38 mouse cellular contexts compared by ENCODE assay signal in genomic region chr16:8675559-8675958, GRCm38 (mm10). TPM values are rescaled to one million over a fixed set of nuclear protein-coding genes. Genes with fewer than 3 reads are reported as not detected.
DNase-seq lines count a peak whose midpoint lies in the region; ATAC-seq and TF ChIP-seq lines count a peak whose summit lies in the region.
"Had no signal": no experiment of that assay in that cellular context is flagged by ENCODE, and none has a peak within 500 bp of the region (broad histone marks: within the 10 kb centered on the region; RNA-seq: fewer than 3 reads in every experiment).

No protein-coding gene starts in this region.

- no peak for TF ChIP-seq POLR2A in MEL (IDR thresholded peaks at IDR 0.05; ENCODE audit: control insufficient read depth in 1 of 2, insufficient read depth in 1 of 2, low read depth in 1 of 2, low read length in 2 of 2, poor library complexity in 1 of 2)

- H3K27me3 ChIP-seq in MEL (ENCODE audit: control insufficient read depth in 1 of 2, insufficient read depth in 2 of 2, low read length in 2 of 2) = no peaks in the 10 kb centered on the region
- peaks cover 6% of the 10 kb centered on the region; the same call in 1 of the 2 replicates for H3K27me3 ChIP-seq in liver, embryonic 12.5 days (replicated peaks)
- no peaks in the 10 kb centered on the region for H3K27me3 ChIP-seq in liver, postnatal 0 days (ENCODE audit: insufficient read depth, low read length)
- H3K27me3 ChIP-seq in hindbrain, embryonic 14.5 days (ENCODE audit: control insufficient read depth, insufficient read depth, low read length) = no peaks in the 10 kb centered on the region
- H3K27me3 ChIP-seq in intestine, embryonic 16.5 days (replicated peaks; ENCODE audit: control insufficient read depth, insufficient read depth, low read length) = no peaks in the 10 kb centered on the region
- H3K27me3 ChIP-seq: intestine, embryonic 15.5 days; neural tube, embryonic 15.5 days; Patski had no signal

- peak; percentile 52 for ATAC-seq in erythroblast, adult 5-6 weeks (replicated peaks; ENCODE audit: low FRiP score, poor library complexity, severe bottlenecking)
- ATAC-seq in liver, embryonic 12.5 days = peak; percentile 36
- ATAC-seq in liver, postnatal 0 days = no peak
- no peak for ATAC-seq in hindbrain, embryonic 14.5 days (ENCODE audit: low FRiP score)
- no peak for ATAC-seq in intestine, embryonic 16.5 days
- ATAC-seq: forebrain, postnatal 0 days; hindbrain, postnatal 0 days; intestine, embryonic 15.5 days; lung, postnatal 0 days; midbrain, embryonic 15.5 days; Patski had no signal

- H3K79me2 ChIP-seq in MEL (ENCODE audit: control insufficient read depth, insufficient read depth, low read length, poor library complexity) = no peaks in the 10 kb centered on the region; the same call in 1 of the 2 replicates

- WGBS in liver, embryonic 12.5 days (ENCODE audit: insufficient replicate concordance) = 47% methylated on average over 8 of the region's 8 CpGs
- 54% methylated on average over 8 of the region's 8 CpGs for WGBS in liver, postnatal 0 days (ENCODE audit: insufficient replicate concordance)
- 87% methylated on average over 8 of the region's 8 CpGs for WGBS in hindbrain, embryonic 14.5 days
- 83% methylated on average over 8 of the region's 8 CpGs for WGBS in intestine, embryonic 16.5 days

- H3K4me2 ChIP-seq in liver, embryonic 12.5 days = peak overlapping the region; percentile 68
- peak overlapping the region; percentile 64 for H3K4me2 ChIP-seq in liver, postnatal 0 days (ENCODE audit: low read depth, low read length)
- H3K4me2 ChIP-seq in hindbrain, embryonic 14.5 days (replicated peaks) = no peak overlapping the region
- no peak overlapping the region for H3K4me2 ChIP-seq in intestine, embryonic 16.5 days (ENCODE audit: low read depth, low read length)
- H3K4me2 ChIP-seq: intestine, embryonic 15.5 days; limb, embryonic 12.5 days; midbrain, embryonic 15.5 days; neural tube, embryonic 15.5 days had no signal

- TF ChIP-seq RAD21 in MEL (IDR thresholded peaks at IDR 0.05; ENCODE audit: low read depth, low read length) = no peak

- H3K9ac ChIP-seq in MEL (ENCODE audit: control insufficient read depth, low read depth, low read length, poor library complexity, severe bottlenecking) = no peak overlapping the region
- H3K9ac ChIP-seq in liver, embryonic 12.5 days = peak overlapping the region; percentile 68
- H3K9ac ChIP-seq in liver, postnatal 0 days (replicated peaks) = peak overlapping the region; percentile 40
- no peak overlapping the region for H3K9ac ChIP-seq in hindbrain, embryonic 14.5 days
- no peak overlapping the region for H3K9ac ChIP-seq in intestine, embryonic 16.5 days (ENCODE audit: low read depth, low read length)
- H3K9ac ChIP-seq: forebrain, postnatal 0 days; intestine, embryonic 15.5 days; limb, embryonic 12.5 days; midbrain, embryonic 15.5 days; neural tube, embryonic 15.5 days had no signal

- TF ChIP-seq EP300 in MEL (IDR thresholded peaks at IDR 0.05; ENCODE audit: low read depth in 1 of 2, low read length in 2 of 2) = no peak
- TF ChIP-seq EP300 in liver, postnatal 0 days (IDR thresholded peaks at IDR 0.05; ENCODE audit: low read depth) = no peak

- peaks cover 0 to 30% of the 10 kb centered on the region in 2 experiments; a peak in 2 of 4 replicates for H3K36me3 ChIP-seq in MEL (ENCODE audit: control insufficient read depth in 1 of 2, insufficient read depth in 2 of 2, low read length in 2 of 2)
- no peaks in the 10 kb centered on the region for H3K36me3 ChIP-seq in liver, embryonic 12.5 days
- no peaks in the 10 kb centered on the region for H3K36me3 ChIP-seq in liver, postnatal 0 days (replicated peaks; ENCODE audit: insufficient read depth, low read length)
- H3K36me3 ChIP-seq in hindbrain, embryonic 14.5 days (replicated peaks; ENCODE audit: control insufficient read depth, insufficient read depth) = no peaks in the 10 kb centered on the region
- H3K36me3 ChIP-seq in intestine, embryonic 16.5 days (ENCODE audit: control insufficient read depth, insufficient read depth, low read length) = no peaks in the 10 kb centered on the region
- H3K36me3 ChIP-seq: intestine, embryonic 15.5 days; limb, embryonic 12.5 days; midbrain, embryonic 15.5 days; neural tube, embryonic 15.5 days had no signal

- H3K27ac ChIP-seq in MEL (ENCODE audit: control insufficient read depth, low read depth, low read length) = no peak overlapping the region
- peak overlapping the region; percentile 96 for H3K27ac ChIP-seq in liver, embryonic 12.5 days
- H3K27ac ChIP-seq in liver, postnatal 0 days (ENCODE audit: low read depth) = peak overlapping the region; percentile 95
- H3K27ac ChIP-seq in hindbrain, embryonic 14.5 days = no peak overlapping the region
- no peak overlapping the region for H3K27ac ChIP-seq in intestine, embryonic 16.5 days (ENCODE audit: low read length)
- H3K27ac ChIP-seq: hindbrain, postnatal 0 days; intestine, embryonic 15.5 days; limb, embryonic 12.5 days; macrophage; midbrain, embryonic 15.5 days; neural tube, embryonic 15.5 days had no signal

- TF ChIP-seq CTCF in MEL (IDR thresholded peaks at IDR 0.05 in 2 of 3, conservative IDR thresholded peaks at IDR 0.05 in 1 of 3; ENCODE audit: control insufficient read depth in 1 of 3, insufficient read depth in 1 of 3, low read depth in 2 of 3, low read length in 3 of 3, poor library complexity in 1 of 3, severe bottlenecking in 1 of 3) = no peak
- no peak for TF ChIP-seq CTCF in liver, postnatal 0 days (IDR thresholded peaks at IDR 0.05; ENCODE audit: low read depth)

- no peaks in the 10 kb centered on the region for H3K9me3 ChIP-seq in MEL (replicated peaks; ENCODE audit: insufficient read depth, low read length)
- no peaks in the 10 kb centered on the region for H3K9me3 ChIP-seq in liver, embryonic 12.5 days (replicated peaks)
- H3K9me3 ChIP-seq in liver, postnatal 0 days (ENCODE audit: low read length) = no peaks in the 10 kb centered on the region
- H3K9me3 ChIP-seq in hindbrain, embryonic 14.5 days (ENCODE audit: control insufficient read depth, low read length) = no peaks in the 10 kb centered on the region
- no peaks in the 10 kb centered on the region for H3K9me3 ChIP-seq in intestine, embryonic 16.5 days (ENCODE audit: control insufficient read depth, low read length)
- H3K9me3 ChIP-seq: G1E; intestine, embryonic 15.5 days; limb, embryonic 12.5 days; midbrain, embryonic 15.5 days; neural tube, embryonic 15.5 days had no signal

- H3K4me1 ChIP-seq in MEL (ENCODE audit: control insufficient read depth in 1 of 2, insufficient read depth in 2 of 2, low read length in 2 of 2) = peaks cover 13 to 45% of the 10 kb centered on the region in 2 experiments
- H3K4me1 ChIP-seq in liver, embryonic 12.5 days = peaks cover 91% of the 10 kb centered on the region
- H3K4me1 ChIP-seq in liver, postnatal 0 days (ENCODE audit: insufficient read depth) = peaks cover 48% of the 10 kb centered on the region
- H3K4me1 ChIP-seq in hindbrain, embryonic 14.5 days (replicated peaks; ENCODE audit: control insufficient read depth, insufficient read depth, low read length) = peaks cover 6% of the 10 kb centered on the region; the same call in 1 of the 2 replicates
- H3K4me1 ChIP-seq in intestine, embryonic 16.5 days (ENCODE audit: control insufficient read depth, insufficient read depth, low read length) = peaks cover 8% of the 10 kb centered on the region

- DNase-seq in MEL (ENCODE audit: low read depth, low spot score) = peak; percentile 36
- peak; percentile 67 for DNase-seq in liver, postnatal 0 days
- DNase-seq in left cerebral cortex, postnatal 36 days (ENCODE audit: low spot score in 2 of 2) = no peak
- no peak for DNase-seq in hindbrain, embryonic 14.5 days (ENCODE audit: low spot score)
- DNase-seq: adrenal gland, postnatal 10 days; cerebellum, adult 2 months; cerebellum, postnatal 14 days; forebrain, postnatal 0 days; gastrocnemius, postnatal 14 days; heart, postnatal 14 days; kidney, adult 8-10 months; kidney, postnatal 10 days; layer of hippocampus, postnatal 36 days; lung, adult 18-20 months; retina, postnatal 1 day; right cerebral cortex, postnatal 14 days; thymus, postnatal 4 days had no signal

- intact Hi-C loops in left cerebral cortex, postnatal 36 days (cut with DNase I) = loop anchor here (2.0 kb wide), 1 partner anchor 181 kb away; no protein-coding TSS in a partner anchor

- H3K4me3 ChIP-seq in MEL (ENCODE audit: control insufficient read depth in 1 of 2, insufficient read depth in 1 of 2, low read depth in 2 of 2, low read length in 2 of 2) = no peak overlapping the region
- peak overlapping the region; percentile 31 for H3K4me3 ChIP-seq in liver, embryonic 12.5 days
- H3K4me3 ChIP-seq in liver, postnatal 0 days (ENCODE audit: low read depth, low read length) = peak overlapping the region; percentile 19; the same call in 1 of the 2 replicates
- H3K4me3 ChIP-seq in hindbrain, embryonic 14.5 days (replicated peaks; ENCODE audit: low read length) = no peak overlapping the region
- no peak overlapping the region for H3K4me3 ChIP-seq in intestine, embryonic 16.5 days (ENCODE audit: low read length)
- H3K4me3 ChIP-seq: intestine, embryonic 15.5 days; limb, embryonic 12.5 days; midbrain, embryonic 15.5 days; neural tube, embryonic 15.5 days had no signal

RNA-seq across cellular contexts. Expression of gene Carhsp1, which starts 3.6 kb away (rescaled TPM):
- total RNA-seq in MEL (2012; rRNA removed) = 19.5 and 21.4 TPM in 2 replicates
- polyA plus RNA-seq in MEL (2012; ENCODE audit: insufficient read depth in 1 of 2, insufficient read length in 2 of 2, low read depth in 1 of 2, low replicate concordance in 2 of 2, missing spikeins in 1 of 2) = 10 to 100 TPM in 1 of 2 experiments, not detected in 1; 28.0 TPM
- 106 and 129 TPM in 2 replicates for total RNA-seq in erythroblast, adult 5-6 weeks (2015; ENCODE audit: low replicate concordance)
- total RNA-seq in erythroblast, adult 5-6 weeks (2017; ENCODE audit: low replicate concordance) = 184 and 218 TPM in 2 replicates
- 55.7 and 56.5 TPM in 2 replicates for polyA plus RNA-seq in liver, embryonic 12.5 days (2016; fragmentation: Nextera tagmentation; extraction: Ambion mirVana)
- 65.4 and 71.2 TPM in 2 replicates for polyA plus RNA-seq in liver, postnatal 0 days (2015; fragmentation: Nextera tagmentation; extraction: Ambion mirVana)
- total RNA-seq in left cerebral cortex, postnatal 36 days (2021) = 10 to 100 TPM; 15.6 to 20.2 TPM
- polyA plus RNA-seq in hindbrain, embryonic 14.5 days (2014; fragmentation: Nextera tagmentation; extraction: Ambion mirVana) = 57.0 and 58.8 TPM in 2 replicates
- 85.0 and 89.4 TPM in 2 replicates for polyA plus RNA-seq in intestine, embryonic 16.5 days (2015; fragmentation: Nextera tagmentation; extraction: Ambion mirVana)

RNA-seq across cellular contexts. Expression of gene Gm5767, which starts 5.0 kb away (rescaled TPM):
- total RNA-seq in MEL (2012; rRNA removed) = not detected in 2 replicates
- not detected for polyA plus RNA-seq in MEL (2012; ENCODE audit: insufficient read depth in 1 of 2, insufficient read length in 2 of 2, low read depth in 1 of 2, low replicate concordance in 2 of 2, missing spikeins in 1 of 2)
- not detected in 2 replicates for total RNA-seq in erythroblast, adult 5-6 weeks (2015; ENCODE audit: low replicate concordance)
- total RNA-seq in erythroblast, adult 5-6 weeks (2017; ENCODE audit: low replicate concordance) = not detected in 2 replicates
- polyA plus RNA-seq in liver, embryonic 12.5 days (2016; fragmentation: Nextera tagmentation; extraction: Ambion mirVana) = not detected in 2 replicates
- 0.43 TPM in 1 of 2 replicates, not detected in the other for polyA plus RNA-seq in liver, postnatal 0 days (2015; fragmentation: Nextera tagmentation; extraction: Ambion mirVana)
- total RNA-seq in left cerebral cortex, postnatal 36 days (2021) = not detected
- polyA plus RNA-seq in hindbrain, embryonic 14.5 days (2014; fragmentation: Nextera tagmentation; extraction: Ambion mirVana) = 0.35 TPM in 1 of 2 replicates, not detected in the other
- not detected in 2 replicates for polyA plus RNA-seq in intestine, embryonic 16.5 days (2015; fragmentation: Nextera tagmentation; extraction: Ambion mirVana)
- total RNA-seq: adrenal gland, postnatal 10 days; forebrain, postnatal 0 days; G1E; gastrocnemius, postnatal 14 days; granulocyte monocyte progenitor cell, adult 5-6 weeks; heart, postnatal 14 days; hindbrain, postnatal 0 days; layer of hippocampus, postnatal 36 days; left cerebral cortex, postnatal 10 days had no signal
- polyA plus RNA-seq: cerebellum, adult 2 months; embryonic facial prominence, embryonic 11.5 days; forebrain, embryonic 11.5 days; forebrain, postnatal 0 days; G1E; heart, embryonic 14.5 days; hindbrain, embryonic 11.5 days; hindbrain, postnatal 0 days; intestine, embryonic 15.5 days; limb, embryonic 12.5 days; lung, postnatal 0 days; macrophage; neural tube, embryonic 15.5 days; Patski; spleen, adult 2 months; stomach, embryonic 14.5 days; thymus, postnatal 0 days had no signal

RNA-seq across cellular contexts. Expression of gene Tmem186, which starts 38.0 kb away (rescaled TPM):
- total RNA-seq in MEL (2012; rRNA removed) = 18.4 and 22.5 TPM in 2 replicates
- 10 to 100 TPM; 18.9 to 99.9 TPM for polyA plus RNA-seq in MEL (2012; ENCODE audit: insufficient read depth in 1 of 2, insufficient read length in 2 of 2, low read depth in 1 of 2, low replicate concordance in 2 of 2, missing spikeins in 1 of 2)
- 4.2 and 6.7 TPM in 2 replicates for total RNA-seq in erythroblast, adult 5-6 weeks (2015; ENCODE audit: low replicate concordance)
- 1.8 and 5.6 TPM in 2 replicates for total RNA-seq in erythroblast, adult 5-6 weeks (2017; ENCODE audit: low replicate concordance)
- 12.9 and 14.2 TPM in 2 replicates for polyA plus RNA-seq in liver, embryonic 12.5 days (2016; fragmentation: Nextera tagmentation; extraction: Ambion mirVana)
- 6.2 and 7.0 TPM in 2 replicates for polyA plus RNA-seq in liver, postnatal 0 days (2015; fragmentation: Nextera tagmentation; extraction: Ambion mirVana)
- 10 to 100 TPM; 12.0 to 13.4 TPM for total RNA-seq in left cerebral cortex, postnatal 36 days (2021)
- 15.1 and 15.3 TPM in 2 replicates for polyA plus RNA-seq in hindbrain, embryonic 14.5 days (2014; fragmentation: Nextera tagmentation; extraction: Ambion mirVana)
- polyA plus RNA-seq in intestine, embryonic 16.5 days (2015; fragmentation: Nextera tagmentation; extraction: Ambion mirVana) = 23.9 and 24.2 TPM in 2 replicates

RNA-seq across cellular contexts. Expression of gene Pmm2, which starts 38.1 kb away (rescaled TPM):
- 44.5 and 53.4 TPM in 2 replicates for total RNA-seq in MEL (2012; rRNA removed)
- 10 to 100 TPM in 1 of 2 experiments, not detected in 1; 96.0 TPM for polyA plus RNA-seq in MEL (2012; ENCODE audit: insufficient read depth in 1 of 2, insufficient read length in 2 of 2, low read depth in 1 of 2, low replicate concordance in 2 of 2, missing spikeins in 1 of 2)
- total RNA-seq in erythroblast, adult 5-6 weeks (2015; ENCODE audit: low replicate concordance) = 27.2 and 40.7 TPM in 2 replicates
- 52.6 and 60.8 TPM in 2 replicates for total RNA-seq in erythroblast, adult 5-6 weeks (2017; ENCODE audit: low replicate concordance)
- polyA plus RNA-seq in liver, embryonic 12.5 days (2016; fragmentation: Nextera tagmentation; extraction: Ambion mirVana) = 41.6 and 42.4 TPM in 2 replicates
- 37.2 and 38.0 TPM in 2 replicates for polyA plus RNA-seq in liver, postnatal 0 days (2015; fragmentation: Nextera tagmentation; extraction: Ambion mirVana)
- total RNA-seq in left cerebral cortex, postnatal 36 days (2021) = 10 to 100 TPM; 24.3 to 50.5 TPM
- polyA plus RNA-seq in hindbrain, embryonic 14.5 days (2014; fragmentation: Nextera tagmentation; extraction: Ambion mirVana) = 31.7 and 37.0 TPM in 2 replicates
- polyA plus RNA-seq in intestine, embryonic 16.5 days (2015; fragmentation: Nextera tagmentation; extraction: Ambion mirVana) = 126 and 128 TPM in 2 replicates

Comparison
In these comparisons a context has a peak if more than half of its experiments do, and no peak if none do; other contexts are left out.
1. ATAC-seq: peak in erythroblast, adult 5-6 weeks (single experiment) and liver, embryonic 12.5 days (single experiment); none in liver, postnatal 0 days (single experiment), hindbrain, embryonic 14.5 days (single experiment) and intestine, embryonic 16.5 days (single experiment).
2. DNase-seq: peak in MEL (single experiment) and liver, postnatal 0 days (single experiment); none in left cerebral cortex, postnatal 36 days (0 of 2) and hindbrain, embryonic 14.5 days (single experiment).
3. H3K27ac ChIP-seq: peak in liver, embryonic 12.5 days (single experiment) and liver, postnatal 0 days (single experiment); none in MEL (single experiment), hindbrain, embryonic 14.5 days (single experiment) and intestine, embryonic 16.5 days (single experiment).
4. H3K4me3 ChIP-seq: peak in liver, embryonic 12.5 days (single experiment) and liver, postnatal 0 days (single experiment); none in MEL (0 of 2), hindbrain, embryonic 14.5 days (single experiment) and intestine, embryonic 16.5 days (single experiment).
5. H3K9ac ChIP-seq: peak in liver, embryonic 12.5 days (single experiment) and liver, postnatal 0 days (single experiment); none in MEL (single experiment), hindbrain, embryonic 14.5 days (single experiment) and intestine, embryonic 16.5 days (single experiment).
6. H3K4me2 ChIP-seq: peak in liver, embryonic 12.5 days (single experiment) and liver, postnatal 0 days (single experiment); none in hindbrain, embryonic 14.5 days (single experiment) and intestine, embryonic 16.5 days (single experiment).